Mouse (Mus musculus) retina, embryonic 14.5 days (tissue): ENCODE data around the gene Sh3gl1.
"Not testable (repeated sequence)": the region's sequence is repeated elsewhere in the genome, so short reads cannot be mapped to it uniquely, and the experiment has no call there.

Experiments used
- DNase-seq: peaks from one replicate; pipeline ENCODE4 v3.0.0-alpha.2; 2015; ENCODE audit warnings: low spot score

Sh3gl1 gene

GRCm38 (mm10) chr17:56036176-56036900 lies at the start of gene Sh3gl1:
Gene Sh3gl1 (minus strand): TSS chr17:56036635.
- DNase-seq: peak; percentile 99

- peak; percentile 88 for DNase-seq
Observed at GRCm38 (mm10) chr17:56080781-56081585, 44.5 kb upstream of the Sh3gl1 start.

GRCm38 (mm10) chr17:56079921-56080320 lies 43.5 kb upstream of the Sh3gl1 start:
- DNase-seq: no peak

GRCm38 (mm10) chr17:56078880-56079795 lies 42.7 kb upstream of the Sh3gl1 start, which contains the start of gene Hdgfl2:
Gene Hdgfl2 (plus strand): TSS chr17:56079634.
- peak; percentile 100 for DNase-seq

- not testable (repeated sequence) for DNase-seq
Observed at GRCm38 (mm10) chr17:56078361-56078760, 41.9 kb upstream of the Sh3gl1 start.

GRCm38 (mm10) chr17:56077523-56077922 lies 41.1 kb upstream of the Sh3gl1 start:
- no peak for DNase-seq

- DNase-seq: peak; percentile 98
Observed at GRCm38 (mm10) chr17:56074827-56075208, 38.4 kb upstream of the Sh3gl1 start, which contains the start of gene Ubxn6. Gene Ubxn6 (minus strand): TSS chr17:56075028.

- DNase-seq: peak; percentile 88
Observed at GRCm38 (mm10) chr17:56074097-56074826, 37.8 kb upstream of the Sh3gl1 start.

- no peak for DNase-seq
Observed at GRCm38 (mm10) chr17:56072243-56072642, 35.8 kb upstream of the Sh3gl1 start.

GRCm38 (mm10) chr17:56071126-56071525 lies 34.7 kb upstream of the Sh3gl1 start:
- no peak for DNase-seq

- no peak for DNase-seq
Observed at GRCm38 (mm10) chr17:56069066-56069465, 32.6 kb upstream of the Sh3gl1 start.

- DNase-seq: no peak
Observed at GRCm38 (mm10) chr17:56066451-56066850, 30.0 kb upstream of the Sh3gl1 start.

GRCm38 (mm10) chr17:56065715-56066114 lies 29.3 kb upstream of the Sh3gl1 start:
- not testable (repeated sequence) for DNase-seq

- DNase-seq: no peak
Observed at GRCm38 (mm10) chr17:56062081-56062480, 25.6 kb upstream of the Sh3gl1 start.

GRCm38 (mm10) chr17:56057381-56058120 lies 21.1 kb upstream of the Sh3gl1 start:
- DNase-seq: no peak

- DNase-seq: no peak
Observed at GRCm38 (mm10) chr17:56055945-56056678, 19.7 kb upstream of the Sh3gl1 start.

GRCm38 (mm10) chr17:56054938-56055337 lies 18.5 kb upstream of the Sh3gl1 start:
- DNase-seq: no peak

GRCm38 (mm10) chr17:56051369-56051768 lies 14.9 kb upstream of the Sh3gl1 start:
- DNase-seq: no peak

- no peak for DNase-seq
Observed at GRCm38 (mm10) chr17:56040857-56041163, 4.4 kb upstream of the Sh3gl1 start.
